Mouse (Mus musculus) midbrain, postnatal 0 days (tissue): ENCODE results near the gene Lce1a1. TPM values are rescaled to one million over a fixed set of nuclear protein-coding genes. Genes with fewer than 3 reads are reported as not detected.
A peak's percentile ranks its signal among the peaks of the same experiment; 100 is the strongest.

Experiments
- ATAC-seq: fragments of 200-750 bp; cut with Nextera tagmentation; 2 replicates; pipeline ENCODE4 v1.8.0; 2017; ENCODE audit warnings: moderate number of reproducible peaks, mild to moderate bottlenecking, moderate TSS enrichment, moderate library complexity; ENCODE audit not compliant: low FRiP score
- DNase-seq: peaks from one replicate; pipeline ENCODE4 v3.0.0-alpha.2; 2015; ENCODE audit warnings: low spot score
- H3K27ac ChIP-seq: fragments of 300-500 bp; sonication (generic); 2 replicates; pipeline ENCODE4 v1.5.1; 2014; ENCODE audit warnings: low read depth, mild to moderate bottlenecking, low read length, mixed read lengths
- H3K27me3 ChIP-seq: fragments of 300-500 bp; sonication (generic); 2 replicates; pipeline ENCODE4 v1.6.1; 2014; ENCODE audit warnings: low read length, control low read depth, mixed read lengths; ENCODE audit not compliant: insufficient read depth
- H3K36me3 ChIP-seq: fragments of 300-500 bp; sonication (generic); 2 replicates; pipeline ENCODE4 v1.6.1; 2014; ENCODE audit warnings: low read length, control low read depth, mixed read lengths; ENCODE audit not compliant: insufficient read depth
- H3K4me1 ChIP-seq: fragments of 300-500 bp; sonication (generic); 2 replicates; pipeline ENCODE4 v1.6.1; 2014; ENCODE audit warnings: mild to moderate bottlenecking, control low read depth, antibody characterized with exemption, low read length, mixed read lengths; ENCODE audit not compliant: insufficient read depth
- H3K4me2 ChIP-seq: fragments of 300-500 bp; sonication (generic); 2 replicates; pipeline ENCODE4 v1.6.1; 2014; ENCODE audit warnings: low read depth, mild to moderate bottlenecking, low read length, mixed read lengths; ENCODE audit not compliant: poor library complexity, severe bottlenecking
- H3K4me3 ChIP-seq: fragments of 300-500 bp; sonication (generic); 2 replicates; pipeline ENCODE4 v1.5.1; 2014; ENCODE audit warnings: low read depth, mild to moderate bottlenecking, low read length, moderate library complexity
- H3K9ac ChIP-seq: fragments of 300-500 bp; sonication (generic); replicated peaks from 2 replicates; pipeline ENCODE4 v1.6.1; 2014; ENCODE audit warnings: mild to moderate bottlenecking, low read length, moderate library complexity, mixed read lengths; ENCODE audit not compliant: poor library complexity, severe bottlenecking
- H3K9me3 ChIP-seq: fragments of 300-500 bp; sonication (generic); 2 replicates; pipeline ENCODE4 v1.6.1; 2016; ENCODE audit warnings: low read length, control low read depth
- CTCF ChIP-seq: IDR thresholded peaks from 2 replicates; pipeline ENCODE4 v1.5.1; 2016; ENCODE audit warnings: antibody characterized with exemption, mild to moderate bottlenecking
- WGBS: fragments of 180-500 bp; shearing (Covaris S2); extraction: QIAGEN DNeasy Blood & Tissue Kit; methylation state at CpG from one replicate; pipeline ENCODE4 v1.1.7; 2014; 5-methylcytosine and 5-hydroxymethylcytosine counted together
- polyA plus RNA-seq: library from polyadenylated mRNA; unstranded; fragments of >200 nt; fragmentation: Nextera tagmentation; extraction: Ambion mirVana; gene quantifications from 2 replicates; pipeline ENCODE4 v1.2.1, GENCODE M21; 2015
- total RNA-seq: library from RNA; depleted of rRNA; stranded (reverse); fragments of >200 nt; gene quantifications from 2 replicates; pipeline ENCODE4 v1.2.3, GENCODE M21; 2014

Lce1a1 gene
- total and polyA plus RNA-seq, 2 experiments from 2014 or later = 0.99 TPM; not detected in 1

DNA sequence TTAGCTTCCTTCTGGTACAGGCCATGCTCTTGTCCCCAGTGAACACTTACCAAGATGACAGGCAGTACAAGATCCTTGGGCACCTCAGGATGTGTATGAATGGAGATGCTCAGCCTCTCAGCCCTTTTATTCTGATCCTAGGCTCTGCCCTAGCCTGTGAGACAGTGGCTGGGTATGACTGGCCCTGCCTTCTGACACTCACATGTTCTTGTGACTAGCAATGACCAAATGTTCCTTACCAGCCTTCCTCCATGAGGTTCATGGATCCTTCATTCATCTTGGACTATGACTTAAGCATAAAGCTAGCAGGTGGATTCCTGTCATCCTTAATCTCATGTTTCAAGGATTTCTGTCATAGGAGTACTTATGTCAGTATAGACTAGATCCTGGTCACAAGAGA is 22.1 kb upstream of the Lce1a1 start, which contains the start of gene Lce1a2:
Gene Lce1a2, minus strand, starts transcription at position 101 of the 400 bp plus-strand sequence.
- Histone ChIP-seq H3K36me3 (no peaks in the 10 kb centered on the region), H3K4me2 (no peak within 1 kb of the TSS), H3K27me3 (no peaks in the 10 kb centered on the region), H3K9me3 (no peaks in the 10 kb centered on the region), H3K4me1 (no peaks in the 10 kb centered on the region), H3K4me3 (no peak within 1 kb of the TSS), H3K27ac (no peak within 1 kb of the TSS), H3K9ac (no peak within 1 kb of the TSS)
- no peak for TF ChIP-seq CTCF
- DNase-seq (no peak), ATAC-seq (no peak)

DNA sequence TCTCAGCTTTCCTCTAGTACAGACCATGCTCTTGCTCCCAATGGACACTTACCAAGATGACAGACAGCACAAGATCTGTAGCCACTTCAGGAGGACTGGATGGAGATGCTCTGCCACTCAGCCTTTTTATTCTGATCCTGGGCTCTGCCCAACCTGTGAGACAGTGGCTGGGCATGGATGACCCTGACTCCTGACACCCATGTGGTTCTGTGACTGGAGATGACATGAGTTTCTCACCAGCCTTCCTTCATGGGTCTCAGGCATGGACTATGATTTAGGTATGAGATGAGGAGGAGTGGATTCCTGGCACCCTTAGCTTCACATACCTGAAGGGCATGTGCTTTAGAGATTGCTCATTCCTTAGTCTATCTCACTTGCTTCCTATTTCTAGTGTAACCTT is 8.7 kb upstream of the Lce1a1 start, which contains the start of gene Lce1b:
Gene Lce1b, minus strand, starts transcription at position 101 of the 400 bp plus-strand sequence.
- no peaks in the 10 kb centered on the region for H3K4me1 ChIP-seq
- no peak within 1 kb of the TSS for H3K9ac ChIP-seq
- no peak within 1 kb of the TSS for H3K4me2 ChIP-seq
- no peaks in the 10 kb centered on the region for H3K36me3 ChIP-seq
- no peaks in the 10 kb centered on the region for H3K27me3 ChIP-seq
- no peak for TF ChIP-seq CTCF
- H3K27ac ChIP-seq = no peak within 1 kb of the TSS
- DNase-seq (no peak), ATAC-seq (no peak)
- no peaks in the 10 kb centered on the region for H3K9me3 ChIP-seq
- no peak within 1 kb of the TSS for H3K4me3 ChIP-seq

- no peak for TF ChIP-seq CTCF
- Histone ChIP-seq H3K9ac (no peak overlapping the region), H3K36me3 (no peaks in the 10 kb centered on the region), H3K4me1 (no peaks in the 10 kb centered on the region), H3K4me3 (no peak overlapping the region), H3K27me3 (no peaks in the 10 kb centered on the region), H3K27ac (no peak overlapping the region), H3K4me2 (no peak overlapping the region), H3K9me3 (no peaks in the 10 kb centered on the region)
- WGBS = 96% methylated on average over 15 of the region's 15 CpGs
- DNase-seq (no peak), ATAC-seq (no peak)
Observed at GRCm38 (mm10) chr3:92639854-92640253, 8.3 kb downstream of the Lce1a1 start.

- no peak overlapping the region for H3K4me2 ChIP-seq
- H3K9ac ChIP-seq = no peak overlapping the region
- no peak for TF ChIP-seq CTCF
- 59% methylated on average over 3 of the region's 3 CpGs for WGBS
- no peaks in the 10 kb centered on the region for H3K4me1 ChIP-seq
- no peak for ATAC-seq
- no peaks in the 10 kb centered on the region for H3K27me3 ChIP-seq
- no peak overlapping the region for H3K4me3 ChIP-seq
- H3K27ac ChIP-seq = no peak overlapping the region
- no peaks in the 10 kb centered on the region for H3K36me3 ChIP-seq
- no peak for DNase-seq
- no peaks in the 10 kb centered on the region for H3K9me3 ChIP-seq
Observed at GRCm38 (mm10) chr3:92638653-92638991, 9.5 kb downstream of the Lce1a1 start.

DNA sequence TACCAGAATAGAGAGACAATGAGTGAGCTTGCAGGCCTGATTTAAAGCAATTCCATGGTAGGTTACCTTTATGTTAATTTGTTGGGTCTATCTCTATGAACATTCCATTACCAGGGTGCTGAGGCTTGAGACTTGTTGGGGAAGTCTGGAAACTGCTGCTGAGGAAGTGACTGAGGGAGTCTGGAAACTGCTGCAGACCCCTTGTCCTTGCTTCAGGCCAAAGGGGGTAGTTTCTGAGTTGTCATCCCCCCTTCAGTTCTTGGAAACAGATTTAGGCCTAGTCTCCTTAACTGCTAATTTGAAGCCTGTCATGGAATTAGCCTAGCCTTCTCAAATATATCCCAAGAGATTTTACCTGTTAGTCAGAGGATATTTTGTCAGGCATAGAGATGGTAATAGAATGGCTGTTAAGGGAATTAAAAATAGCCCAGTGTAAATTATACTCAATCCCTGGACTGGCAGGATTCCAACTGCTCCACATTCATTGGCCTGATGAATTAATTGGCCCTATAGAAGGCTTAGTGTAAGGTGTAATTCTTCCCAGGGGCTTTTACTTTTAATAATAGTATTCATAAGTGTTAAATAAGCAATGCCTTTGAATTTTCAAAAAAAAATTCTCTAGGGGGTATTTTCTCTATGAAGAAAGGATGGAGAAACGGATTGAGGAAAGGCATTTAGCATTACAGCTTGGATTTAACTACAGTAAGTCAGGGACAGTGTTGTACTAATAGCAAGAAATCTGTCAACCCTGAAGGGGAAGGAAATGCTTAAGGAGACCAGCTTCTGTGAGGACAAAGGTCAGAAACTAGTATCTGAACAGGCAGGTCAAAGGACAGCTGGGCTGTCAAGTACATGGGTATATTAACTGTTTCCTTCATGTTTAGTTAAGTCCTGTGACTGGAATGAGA is 10.1 kb downstream of the Lce1a1 start:
- TF ChIP-seq CTCF = no peak
- Histone ChIP-seq H3K4me1 (no peaks in the 10 kb centered on the region), H3K9ac (no peak overlapping the region), H3K9me3 (no peaks in the 10 kb centered on the region), H3K36me3 (no peaks in the 10 kb centered on the region), H3K4me2 (no peak overlapping the region), H3K27ac (no peak overlapping the region), H3K4me3 (no peak overlapping the region), H3K27me3 (no peaks in the 10 kb centered on the region)
- WGBS = 15% methylated on average over 1 of the region's 1 CpGs
- DNase-seq (peak; percentile 35), ATAC-seq (no peak)

DNA sequence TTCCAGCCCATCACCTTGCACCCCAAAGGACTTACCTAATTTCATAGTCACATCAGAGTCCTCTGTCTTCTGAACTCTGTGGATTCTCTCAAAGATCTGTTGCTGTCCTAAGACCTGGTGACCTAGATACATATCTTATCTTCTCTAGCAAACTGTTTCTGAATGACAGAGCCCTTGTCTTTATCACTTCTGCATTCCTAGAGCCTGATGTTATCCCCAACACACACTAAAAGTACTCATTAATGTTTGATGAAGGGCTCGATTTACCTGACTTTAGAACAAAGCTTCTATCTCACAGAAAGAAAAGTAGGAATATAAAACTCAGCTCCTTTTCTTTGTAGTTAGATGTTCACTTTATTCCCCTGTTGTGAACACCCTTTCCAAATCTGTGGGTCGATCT is 26.5 kb downstream of the Lce1a1 start, which contains the start of gene Lce6a:
Gene Lce6a, minus strand, starts transcription at position 101 of the 400 bp plus-strand sequence.
- no peaks in the 10 kb centered on the region for H3K27me3 ChIP-seq
- TF ChIP-seq CTCF = no peak
- no peak within 1 kb of the TSS for H3K4me3 ChIP-seq
- 81% methylated on average over 2 of the region's 2 CpGs for WGBS
- H3K36me3 ChIP-seq = no peaks in the 10 kb centered on the region
- no peak for DNase-seq
- H3K9ac ChIP-seq = no peak within 1 kb of the TSS
- H3K9me3 ChIP-seq = no peaks in the 10 kb centered on the region
- no peak for ATAC-seq
- H3K27ac ChIP-seq = no peak within 1 kb of the TSS
- H3K4me2 ChIP-seq = no peak within 1 kb of the TSS
- H3K4me1 ChIP-seq = no peaks in the 10 kb centered on the region
